Mouse (Mus musculus) heart, postnatal 14 days (tissue): ENCODE results near the gene Urm1. TPM values are rescaled to one million over a fixed set of nuclear protein-coding genes. Genes with fewer than 3 reads are reported as not detected.

Source experiments
- microRNA-seq, 2 experiments: library from miRNA; unstranded; fragments of <30 nt; microRNA quantifications; one replicate each; pipeline ENCODE4 v1.2.0; 2021 to 2022
- total RNA-seq, 2 experiments: library from RNA; stranded (reverse); gene quantifications; 2 replicates each; pipeline ENCODE4 v1.2.3; 2021

Urm1 gene
- total RNA-seq, 2 experiments from 2014 or later = 30.4 to 31.7 TPM

Small RNA genes within 50 kb of the gene (microRNA-seq; reads per million reads assigned to microRNA genes)
- gene Mir219a-2 (0 reads per million in 2 experiments), gene Mir219b (0 reads per million in 2 experiments)

Other genes with a start within 250 kb of the Urm1 start
- 10 to 100 TPM; 89.6 to 91.6 TPM for gene Rapgef1, start 200.4 kb upstream of the Urm1 start, total RNA-seq
- gene Gm13420, start 68.4 kb upstream of the Urm1 start, total RNA-seq = not detected
- gene Gm13547, start 60.8 kb upstream of the Urm1 start, total RNA-seq = not detected
- gene Coq4, start 32.6 kb upstream of the Urm1 start, total RNA-seq = 10 to 100 TPM; 17.5 to 18.3 TPM
- gene Trub2, start 31.6 kb upstream of the Urm1 start, total RNA-seq = 10 to 100 TPM; 30.5 to 34.1 TPM
- 10 to 100 TPM; 20.0 to 21.7 TPM for gene Slc27a4, start 17.4 kb upstream of the Urm1 start, total RNA-seq
- 10 to 100 TPM in 1 of 2 experiments, 1 to 10 TPM in 1; 9.3 to 10.3 TPM for gene Cercam, start 49.1 kb downstream of the Urm1 start, total RNA-seq
- 10 to 100 TPM; 24.5 to 29.1 TPM for gene Odf2, start 69.1 kb downstream of the Urm1 start, total RNA-seq
- gene Gle1, start 115.4 kb downstream of the Urm1 start, total RNA-seq = 10 to 100 TPM; 25.1 to 25.2 TPM
- gene Sptan1, start 145.5 kb downstream of the Urm1 start, total RNA-seq = 100 to 1,000 TPM; 255 TPM
- 1 to 10 TPM; 7.2 TPM for gene Wdr34, start 228.8 kb downstream of the Urm1 start, total RNA-seq
- gene Set, start 237.3 kb downstream of the Urm1 start, total RNA-seq = 10 to 100 TPM; 93.9 to 97.0 TPM